ENCODE assay signal across 8 mouse cellular contexts in the genomic region with DNA sequence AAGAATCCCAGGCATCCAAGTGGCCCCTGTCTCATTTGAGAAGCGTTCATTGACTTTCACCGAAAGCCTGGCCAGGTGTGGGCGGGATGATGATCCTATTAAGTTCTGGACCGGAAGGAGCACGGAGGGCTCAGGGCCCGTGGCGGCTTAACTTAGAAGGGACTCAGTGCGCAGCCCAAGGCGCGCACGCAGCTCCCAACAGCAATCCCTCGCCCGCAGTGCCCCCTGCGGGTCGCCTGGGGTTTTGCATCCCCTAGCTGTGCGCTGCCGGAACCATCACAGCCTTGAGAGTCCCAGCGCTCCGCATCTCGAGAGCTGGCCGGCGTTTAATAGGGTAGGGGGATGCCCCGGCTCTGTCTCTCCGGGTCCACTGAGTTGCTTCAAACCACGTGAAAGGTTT. TPM values are rescaled to one million over a fixed set of nuclear protein-coding genes. Genes with fewer than 3 reads are reported as not detected.
A peak's percentile ranks its signal among the peaks of the same experiment; 100 is the strongest.
DNase-seq lines count a peak whose midpoint lies in the region; ATAC-seq and TF ChIP-seq lines count a peak whose summit lies in the region.

No protein-coding gene starts in this region.

- no peaks in the 10 kb centered on the region for H3K9me3 ChIP-seq in E14TG2a.4 (ENCODE audit: low read length)
- no peaks in the 10 kb centered on the region for H3K9me3 ChIP-seq in forebrain, postnatal 0 days (ENCODE audit: low read length)

- no peak overlapping the region for H3K9ac ChIP-seq in forebrain, postnatal 0 days

- TF ChIP-seq POLR2A in lung, adult 2 months (IDR thresholded peaks at IDR 0.05; ENCODE audit: borderline replicate concordance, extremely low read depth, low read depth, low read length), result no peak
- no peak for TF ChIP-seq POLR2A in olfactory bulb, adult 2 months (IDR thresholded peaks at IDR 0.05; ENCODE audit: insufficient read depth, low read depth, low read length)

- H3K4me2 ChIP-seq in forebrain, postnatal 0 days (ENCODE audit: low read depth), result peak overlapping the region; percentile 83

- 0% methylated on average over 25 of the region's 25 CpGs for WGBS in forebrain, postnatal 0 days
- under 1% methylated on average over 25 of the region's 25 CpGs for WGBS in lung, adult 2 months
- under 1% methylated on average over 25 of the region's 25 CpGs for WGBS in olfactory bulb, adult 2 months

- TF ChIP-seq CTCF in E14TG2a.4 (conservative IDR thresholded peaks at IDR 0.05; ENCODE audit: low read length), result peak; percentile 83
- peak; percentile 85 for TF ChIP-seq CTCF in forebrain, postnatal 0 days (IDR thresholded peaks at IDR 0.05; ENCODE audit: low read depth)
- TF ChIP-seq CTCF in lung, adult 2 months (IDR thresholded peaks at IDR 0.05; ENCODE audit: insufficient read depth, low read length), result peak; percentile 54
- TF ChIP-seq CTCF in olfactory bulb, adult 2 months (IDR thresholded peaks at IDR 0.05; ENCODE audit: insufficient read depth, low read depth, low read length), result peak; percentile 79

- peak; percentile 59 to 78 for DNase-seq in cerebellum, adult 18-20 months
- DNase-seq in forebrain, postnatal 0 days, result peak; percentile 91
- DNase-seq in heart, postnatal 36 days, result peak; percentile 84 to 86
- DNase-seq in layer of hippocampus, adult 18-20 months (ENCODE audit: low spot score in 2 of 2), result peak; percentile 66 to 87
- peak; percentile 76 for DNase-seq in lung, adult 2 months
- DNase-seq in thymus, adult 18-20 months, result peak; percentile 27 to 32

- intact Hi-C loops in heart, postnatal 36 days (cut with DNase I), result loop anchor here (1.0 to 2.0 kb wide), 2 partner anchors 53 to 63 kb away; no protein-coding TSS in a partner anchor

- peak; percentile 86 for ATAC-seq in forebrain, postnatal 0 days

- H3K27ac ChIP-seq in forebrain, postnatal 0 days (ENCODE audit: low read depth, low read length), result no peak overlapping the region
- no peak overlapping the region for H3K27ac ChIP-seq in olfactory bulb, adult 2 months (ENCODE audit: insufficient read depth, low read depth, low read length)

- peak overlapping the region; percentile 82 for H3K4me3 ChIP-seq in E14TG2a.4 (replicated peaks; ENCODE audit: low read length)
- H3K4me3 ChIP-seq in forebrain, postnatal 0 days (ENCODE audit: low read depth, low read length), result peak overlapping the region; percentile 45
- peak overlapping the region; percentile 14 for H3K4me3 ChIP-seq in lung, adult 2 months (replicated peaks; ENCODE audit: extremely low read depth, low read depth, low read length)
- H3K4me3 ChIP-seq in olfactory bulb, adult 2 months (ENCODE audit: insufficient read depth, low read depth, low read length), result peak overlapping the region; percentile 38

- peaks cover 87% of the 10 kb centered on the region for H3K4me1 ChIP-seq in E14TG2a.4 (replicated peaks; ENCODE audit: low read depth, low read length)
- peaks cover 19% of the 10 kb centered on the region; the same call in 1 of the 2 replicates for H3K4me1 ChIP-seq in forebrain, postnatal 0 days (ENCODE audit: insufficient read depth)
- peaks cover 14% of the 10 kb centered on the region for H3K4me1 ChIP-seq in lung, adult 2 months (ENCODE audit: control insufficient read depth, insufficient read depth, low read length)
- H3K4me1 ChIP-seq in olfactory bulb, adult 2 months (ENCODE audit: control insufficient read depth, insufficient read depth, low read length), result peaks cover 21% of the 10 kb centered on the region

- 0 out of 2 replicates have a peak, but pooled peaks cover 7% of the 10 kb centered on the region for H3K36me3 ChIP-seq in E14TG2a.4 (ENCODE audit: insufficient read depth, low read length)
- H3K36me3 ChIP-seq in forebrain, postnatal 0 days (ENCODE audit: insufficient read depth), result no peaks in the 10 kb centered on the region

- peaks cover 74% of the 10 kb centered on the region for H3K27me3 ChIP-seq in E14TG2a.4 (ENCODE audit: insufficient read depth, low read length)
- H3K27me3 ChIP-seq in forebrain, postnatal 0 days (ENCODE audit: insufficient read depth, low read length), result peaks cover 54% of the 10 kb centered on the region

RNA-seq across cellular contexts. Expression of a gene that starts 1.4 kb away (rescaled TPM):
- total RNA-seq in forebrain, postnatal 0 days (2014; rRNA removed), result 5.8 and 8.2 TPM in 2 replicates
- polyA plus RNA-seq in forebrain, postnatal 0 days (2015; fragmentation: Nextera tagmentation; extraction: Ambion mirVana), result 4.5 and 6.0 TPM in 2 replicates
- under 1 TPM; 0.33 to 0.92 TPM for total RNA-seq in heart, postnatal 36 days (2021)
- total RNA-seq in layer of hippocampus, adult 18-20 months (2021), result 1 to 10 TPM; 1.8 to 1.9 TPM
- polyA plus RNA-seq in lung, adult 2 months (2012; rRNA removed), result 1.9 TPM in 2 replicates
- polyA plus RNA-seq in olfactory bulb, adult 2 months (2012; ENCODE audit: insufficient read depth, insufficient read length, low replicate concordance, missing spikeins), result not detected in 2 replicates

Comparison
In these comparisons a context has a peak if more than half of its experiments do, and no peak if none do; other contexts are left out.
1. H3K4me3 ChIP-seq: peak in every context shown above with its lines; median percentile 82 in E14TG2a.4; 45 in forebrain, postnatal 0 days; 38 in olfactory bulb, adult 2 months; 14 in lung, adult 2 months.
2. DNase-seq: peak in every context shown above with its lines; median percentile 91 in forebrain, postnatal 0 days; 85 in heart, postnatal 36 days; 76 in layer of hippocampus, adult 18-20 months; 76 in lung, adult 2 months; 68 in cerebellum, adult 18-20 months; 30 in thymus, adult 18-20 months.